In genomic region chr1:180572154-180572553, GRCm38 (mm10) we compare ENCODE assay signal across 17 mouse cellular contexts.
"Had no signal": no experiment of that assay in that cellular context is flagged by ENCODE, and none has a peak within 500 bp of the region (broad histone marks: within the 10 kb centered on the region; RNA-seq: fewer than 3 reads in every experiment).

No protein-coding gene starts in this region.

- H3K4me2 ChIP-seq: limb, embryonic 12.5 days; limb, embryonic 15.5 days; lung, embryonic 14.5 days; midbrain, embryonic 12.5 days; midbrain, embryonic 15.5 days had no signal

- DNase-seq: kidney, postnatal 10 days; left cerebral cortex, postnatal 4 days; liver, postnatal 0 days; lung, embryonic 14.5 days; retina, postnatal 1 day; right cerebral cortex, postnatal 25 days; spleen, adult 18-20 months; thymus, adult 18-20 months; thymus, postnatal 36 days had no signal

- H3K27me3 ChIP-seq: limb, embryonic 12.5 days; limb, embryonic 15.5 days; midbrain, embryonic 15.5 days; neural tube, embryonic 12.5 days had no signal

- H3K4me3 ChIP-seq: limb, embryonic 12.5 days; limb, embryonic 15.5 days; midbrain, embryonic 12.5 days; midbrain, embryonic 15.5 days; neural tube, embryonic 12.5 days had no signal

- H3K9me3 ChIP-seq: limb, embryonic 15.5 days; midbrain, embryonic 12.5 days; midbrain, embryonic 15.5 days; neural tube, embryonic 12.5 days had no signal

- ATAC-seq: liver, postnatal 0 days; lung, postnatal 0 days; midbrain, embryonic 15.5 days had no signal

- H3K9ac ChIP-seq: limb, embryonic 12.5 days; limb, embryonic 15.5 days; liver, embryonic 14.5 days; liver, postnatal 0 days; lung, embryonic 14.5 days; midbrain, embryonic 12.5 days; midbrain, embryonic 15.5 days; neural tube, embryonic 12.5 days had no signal

- H3K27ac ChIP-seq: limb, embryonic 12.5 days; limb, embryonic 15.5 days; liver, embryonic 14.5 days; macrophage; midbrain, embryonic 12.5 days; midbrain, embryonic 15.5 days; neural tube, embryonic 12.5 days had no signal
